ENCODE assay signal across 8 mouse cellular contexts in the genomic region with DNA sequence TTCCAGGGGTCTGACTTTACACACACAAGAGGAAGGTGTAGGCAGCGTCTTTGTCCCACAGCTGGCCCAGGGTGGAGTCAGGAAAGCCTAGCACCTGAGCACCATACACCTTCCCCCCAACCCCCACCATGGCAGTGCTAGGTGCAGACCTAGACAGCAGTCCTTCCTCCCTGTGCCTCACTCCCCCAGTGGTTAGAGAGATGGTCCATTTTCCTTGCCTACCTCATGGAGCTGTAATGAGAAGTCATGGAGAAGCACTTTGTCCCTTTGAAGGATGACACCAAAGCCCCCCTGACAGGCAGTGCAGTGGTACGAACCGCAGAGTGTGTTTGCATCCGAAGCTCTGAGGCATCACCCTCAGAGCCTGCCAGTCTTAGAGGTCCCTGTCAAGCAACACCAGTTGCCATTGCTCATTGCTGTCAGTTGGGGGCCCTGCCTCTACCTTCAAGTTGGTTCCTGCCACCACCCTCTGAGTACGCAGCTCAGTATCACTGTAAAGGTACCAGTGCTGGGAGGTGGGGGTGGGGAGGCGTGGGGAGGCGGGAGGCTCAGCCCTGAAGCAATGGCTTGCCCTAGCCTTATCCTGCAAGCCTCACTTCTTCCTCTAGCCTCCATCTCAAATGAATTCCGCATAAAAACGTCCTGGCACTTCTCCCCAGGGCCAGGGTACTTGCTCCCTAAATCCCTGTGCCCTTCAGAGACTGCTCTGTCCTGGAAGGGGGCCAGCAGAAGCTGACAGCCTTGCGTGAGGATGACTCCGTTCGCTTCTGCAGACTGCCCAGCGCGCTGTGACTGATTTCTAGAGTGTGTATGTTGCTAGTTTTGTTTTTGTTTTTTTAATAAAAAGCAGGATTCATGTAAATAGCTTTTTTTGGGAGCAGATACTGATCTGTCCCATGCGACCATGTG. TPM values are rescaled to one million over a fixed set of nuclear protein-coding genes. Genes with fewer than 3 reads are reported as not detected.
DNase-seq lines count a peak whose midpoint lies in the region; ATAC-seq and TF ChIP-seq lines count a peak whose summit lies in the region.

No protein-coding gene starts in this region.

- peak overlapping the region; percentile 59 for H3K9ac ChIP-seq in hindbrain, embryonic 16.5 days (ENCODE audit: low read depth, low read length)
- peak overlapping the region; percentile 63 for H3K9ac ChIP-seq in liver, embryonic 16.5 days (ENCODE audit: low read depth, low read length)

- no peak for TF ChIP-seq CTCF in lung, adult 2 months (IDR thresholded peaks at IDR 0.05; ENCODE audit: insufficient read depth, low read length)

- 13% methylated on average over 15 of the region's 15 CpGs for WGBS in lung, adult 2 months
- WGBS in embryonic facial prominence, embryonic 10.5 days: 13% methylated on average over 15 of the region's 15 CpGs
- WGBS in hindbrain, embryonic 16.5 days: 12% methylated on average over 15 of the region's 15 CpGs
- WGBS in liver, embryonic 16.5 days (ENCODE audit: insufficient replicate concordance): 14% methylated on average over 15 of the region's 15 CpGs

- no peaks in the 10 kb centered on the region for H3K27me3 ChIP-seq in embryonic facial prominence, embryonic 10.5 days (replicated peaks; ENCODE audit: low read depth, poor library complexity, severe bottlenecking)
- no peaks in the 10 kb centered on the region for H3K27me3 ChIP-seq in hindbrain, embryonic 16.5 days (replicated peaks; ENCODE audit: control insufficient read depth, insufficient read depth, low read length)
- no peaks in the 10 kb centered on the region for H3K27me3 ChIP-seq in liver, embryonic 16.5 days (ENCODE audit: control insufficient read depth, insufficient read depth, low read depth, low read length)

- no peak for TF ChIP-seq POLR2A in lung, adult 2 months (IDR thresholded peaks at IDR 0.05; ENCODE audit: borderline replicate concordance, extremely low read depth, low read depth, low read length)

- peak; percentile 51 for ATAC-seq in hindbrain, embryonic 16.5 days
- ATAC-seq in liver, embryonic 16.5 days (ENCODE audit: low read depth): peak; percentile 14; the same call in 1 of the 2 replicates
- no peak for ATAC-seq in monocyte, adult 5-6 weeks (replicated peaks; ENCODE audit: insufficient number of reproducible peaks, low FRiP score, low TSS enrichment, poor library complexity, severe bottlenecking)

- 0 out of 2 replicates have a peak, but pooled peaks cover 2% of the 10 kb centered on the region for H3K4me1 ChIP-seq in lung, adult 2 months (ENCODE audit: control insufficient read depth, insufficient read depth, low read length)
- peaks cover 27% of the 10 kb centered on the region for H3K4me1 ChIP-seq in embryonic facial prominence, embryonic 10.5 days
- peaks cover 18% of the 10 kb centered on the region for H3K4me1 ChIP-seq in hindbrain, embryonic 16.5 days (ENCODE audit: control insufficient read depth, insufficient read depth, low read depth, low read length)
- H3K4me1 ChIP-seq in liver, embryonic 16.5 days (ENCODE audit: control insufficient read depth, low read depth, low read length): peaks cover 26% of the 10 kb centered on the region

- H3K27ac ChIP-seq in embryonic facial prominence, embryonic 10.5 days (replicated peaks): peak overlapping the region; percentile 89
- H3K27ac ChIP-seq in hindbrain, embryonic 16.5 days (ENCODE audit: low read depth, low read length): peak overlapping the region; percentile 91
- peak overlapping the region; percentile 24; the same call in 1 of the 2 replicates for H3K27ac ChIP-seq in liver, embryonic 16.5 days (ENCODE audit: low read length)

- peak overlapping the region; percentile 90 for H3K4me2 ChIP-seq in hindbrain, embryonic 16.5 days (ENCODE audit: low read length)
- H3K4me2 ChIP-seq in liver, embryonic 16.5 days (ENCODE audit: low read depth, low read length): peak overlapping the region; percentile 87

- no peaks in the 10 kb centered on the region for H3K9me3 ChIP-seq in embryonic facial prominence, embryonic 10.5 days
- H3K9me3 ChIP-seq in hindbrain, embryonic 16.5 days (ENCODE audit: control insufficient read depth, low read length): no peaks in the 10 kb centered on the region
- no peaks in the 10 kb centered on the region for H3K9me3 ChIP-seq in liver, embryonic 16.5 days (replicated peaks; ENCODE audit: control insufficient read depth, low read length)

- DNase-seq in lung, adult 2 months: no peak
- DNase-seq in lung, postnatal 25 days (ENCODE audit: low spot score): no peak
- DNase-seq in adrenal gland, adult (ENCODE audit: inconsistent age in 2 of 2, low spot score in 1 of 2): peak; percentile 67 to 72
- peak; percentile 47 for DNase-seq in embryonic facial prominence, embryonic 10.5 days (ENCODE audit: low spot score)
- peak; percentile 11 for DNase-seq in retina, postnatal 7 days (ENCODE audit: low read depth, low spot score)

- H3K4me3 ChIP-seq in lung, adult 2 months (replicated peaks; ENCODE audit: extremely low read depth, low read depth, low read length): peak overlapping the region; percentile 16
- H3K4me3 ChIP-seq in embryonic facial prominence, embryonic 10.5 days: peak overlapping the region; percentile 67
- peak overlapping the region; percentile 43 for H3K4me3 ChIP-seq in hindbrain, embryonic 16.5 days (ENCODE audit: low read length)
- H3K4me3 ChIP-seq in liver, embryonic 16.5 days (ENCODE audit: low read depth, low read length): peak overlapping the region; percentile 59

- peaks cover 36% of the 10 kb centered on the region for H3K36me3 ChIP-seq in embryonic facial prominence, embryonic 10.5 days (replicated peaks)
- peaks cover 33% of the 10 kb centered on the region for H3K36me3 ChIP-seq in hindbrain, embryonic 16.5 days (ENCODE audit: control insufficient read depth, insufficient read depth, low read length)
- H3K36me3 ChIP-seq in liver, embryonic 16.5 days (ENCODE audit: control insufficient read depth, insufficient read depth): peaks cover 7% of the 10 kb centered on the region

RNA-seq across cellular contexts. Expression of gene Tex22, which starts 0.6 kb away (rescaled TPM):
- 0.24 and 0.31 TPM in 2 replicates for polyA plus RNA-seq in lung, adult 2 months (2012; rRNA removed)
- polyA plus RNA-seq in embryonic facial prominence, embryonic 10.5 days (2016; fragmentation: Nextera tagmentation; extraction: Ambion mirVana): not detected in 2 replicates
- polyA plus RNA-seq in hindbrain, embryonic 16.5 days (2015; fragmentation: Nextera tagmentation; extraction: Ambion mirVana): not detected in 2 replicates
- polyA plus RNA-seq in liver, embryonic 16.5 days (2015; fragmentation: Nextera tagmentation; extraction: Ambion mirVana): not detected in 2 replicates
- total RNA-seq in monocyte, adult 5-6 weeks (2017): 0.39 TPM in 1 of 3 replicates, not detected in the others

RNA-seq across cellular contexts. Expression of gene Mta1, which starts 24.4 kb away (rescaled TPM):
- 77.4 and 85.3 TPM in 2 replicates for polyA plus RNA-seq in lung, adult 2 months (2012; rRNA removed)
- 20.3 and 21.0 TPM in 2 replicates for polyA plus RNA-seq in embryonic facial prominence, embryonic 10.5 days (2016; fragmentation: Nextera tagmentation; extraction: Ambion mirVana)
- 13.4 and 14.6 TPM in 2 replicates for polyA plus RNA-seq in hindbrain, embryonic 16.5 days (2015; fragmentation: Nextera tagmentation; extraction: Ambion mirVana)
- 3.4 and 3.5 TPM in 2 replicates for polyA plus RNA-seq in liver, embryonic 16.5 days (2015; fragmentation: Nextera tagmentation; extraction: Ambion mirVana)
- total RNA-seq in monocyte, adult 5-6 weeks (2017): 9.6 to 19.4 TPM (median 12.7 TPM) in 3 replicates

RNA-seq across cellular contexts. Expression of gene Pacs2, which starts 59.4 kb away (rescaled TPM):
- 51.8 and 54.8 TPM in 2 replicates for polyA plus RNA-seq in lung, adult 2 months (2012; rRNA removed)
- polyA plus RNA-seq in embryonic facial prominence, embryonic 10.5 days (2016; fragmentation: Nextera tagmentation; extraction: Ambion mirVana): 13.7 and 14.3 TPM in 2 replicates
- polyA plus RNA-seq in hindbrain, embryonic 16.5 days (2015; fragmentation: Nextera tagmentation; extraction: Ambion mirVana): 20.4 and 27.8 TPM in 2 replicates
- polyA plus RNA-seq in liver, embryonic 16.5 days (2015; fragmentation: Nextera tagmentation; extraction: Ambion mirVana): 4.3 and 5.8 TPM in 2 replicates
- total RNA-seq in monocyte, adult 5-6 weeks (2017): 20.5 to 30.3 TPM (median 27.8 TPM) in 3 replicates

Comparison
In these comparisons a context has a peak if more than half of its experiments do, and no peak if none do; other contexts are left out.
1. DNase-seq: peak in adrenal gland, adult (2 of 2), embryonic facial prominence, embryonic 10.5 days (single experiment) and retina, postnatal 7 days (single experiment); none in lung, adult 2 months (single experiment) and lung, postnatal 25 days (single experiment).
2. H3K4me3 ChIP-seq: peak in every context shown above with its lines; median percentile 67 in embryonic facial prominence, embryonic 10.5 days; 59 in liver, embryonic 16.5 days; 43 in hindbrain, embryonic 16.5 days; 16 in lung, adult 2 months.
3. H3K27ac ChIP-seq: peak in every context shown above with its lines; median percentile 91 in hindbrain, embryonic 16.5 days; 89 in embryonic facial prominence, embryonic 10.5 days; 24 in liver, embryonic 16.5 days.